Mouse (Mus musculus): ENCODE measurements around the gene Spag7. TPM values are rescaled to one million over a fixed set of nuclear protein-coding genes. Genes with fewer than 3 reads are reported as not detected.

Spag7 gene
- polyA plus RNA-seq, 1 experiment, result 52.4 TPM

DNA sequence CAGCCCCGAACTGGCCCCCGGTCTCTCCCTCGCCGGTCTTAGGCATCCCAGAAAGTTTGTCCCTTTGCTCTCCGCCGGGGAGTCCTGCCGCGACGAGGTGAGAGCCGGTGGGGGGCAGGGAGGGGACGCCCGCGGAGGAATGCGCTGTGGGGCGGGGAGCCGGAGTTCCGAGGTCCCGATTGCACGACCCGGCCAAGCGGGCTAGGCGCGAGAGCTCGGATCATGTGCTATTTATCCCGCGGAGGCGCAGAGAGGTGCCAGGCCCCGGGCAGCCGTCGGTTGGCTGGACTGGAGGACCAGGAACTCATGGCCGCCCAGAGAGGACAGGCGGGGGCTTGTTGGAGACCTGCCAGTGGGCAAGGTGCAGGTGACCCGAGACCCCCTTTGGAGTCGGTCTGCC lies 31.4 kb upstream of the Spag7 start:
- peaks cover 28% of the 10 kb centered on the region for H3K79me2 ChIP-seq (ENCODE audit: control insufficient read depth, insufficient read depth)
- H3K4me3 ChIP-seq, result peak overlapping the region; percentile 96
- TF ChIP-seq POLR2A (IDR thresholded peaks at IDR 0.05; ENCODE audit: insufficient read length, low read depth), result peak; percentile 41
- no peak for TF ChIP-seq E2F4 (IDR thresholded peaks at IDR 0.05; ENCODE audit: insufficient read depth)
- H3ac ChIP-seq (ENCODE audit: control insufficient read depth, insufficient read length), result peak overlapping the region; percentile 92
- peaks cover 21% of the 10 kb centered on the region for H3K36me3 ChIP-seq (ENCODE audit: control insufficient read depth, insufficient read depth)
- H3K27me3 ChIP-seq (ENCODE audit: control insufficient read depth, insufficient read depth, insufficient read length), result no peaks in the 10 kb centered on the region
- peak overlapping the region; percentile 96 for H3K4me2 ChIP-seq (ENCODE audit: low read depth)

DNA sequence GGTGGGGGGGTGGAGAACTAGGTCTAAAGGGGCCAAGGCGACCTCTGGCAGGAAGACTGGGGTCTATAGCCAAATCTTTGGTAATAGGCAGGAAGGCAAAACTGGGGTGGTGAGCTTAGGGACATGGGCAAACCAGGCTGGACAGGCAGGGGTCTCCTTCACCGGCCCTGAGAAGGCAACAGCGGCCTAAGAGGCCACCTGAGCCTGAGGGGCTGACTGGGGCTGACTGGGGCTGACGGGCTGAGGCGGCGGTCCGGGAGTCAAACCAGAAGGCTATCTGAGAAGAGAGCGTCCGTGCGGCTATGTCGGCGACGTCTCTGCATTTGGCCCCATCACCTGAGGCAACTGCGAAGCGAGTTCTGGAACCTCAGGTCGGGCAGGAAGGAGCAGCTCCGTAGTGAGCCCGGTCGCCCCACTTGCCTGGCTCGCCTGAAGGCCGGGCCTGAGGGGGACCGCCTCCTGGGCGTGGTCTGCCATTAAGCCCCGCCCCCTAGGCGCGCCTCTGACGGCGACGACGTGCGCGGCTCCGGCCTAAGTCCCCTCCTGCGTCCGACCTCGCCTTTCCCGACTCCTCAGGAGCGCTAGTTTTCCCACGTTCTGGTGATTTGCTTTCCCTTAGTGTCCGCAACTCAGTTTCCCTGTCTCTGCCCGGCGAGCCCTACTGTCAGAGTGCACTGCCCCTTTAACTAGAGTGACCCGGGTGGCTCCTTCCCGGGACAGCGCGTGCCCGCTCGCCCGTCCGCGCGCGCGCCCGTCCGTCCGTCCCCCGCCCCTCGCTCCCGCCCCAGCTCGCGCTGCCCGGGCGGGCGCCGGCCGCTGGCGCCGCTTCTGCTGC lies 30.7 kb upstream of the Spag7 start, which contains the start of the genes Inca1 and Kif1c:
Gene Inca1 (minus strand): TSS at position 434 of the 835 bp plus-strand sequence.
Gene Kif1c (plus strand): TSS at position 827 of the 835 bp plus-strand sequence.
- Histone ChIP-seq H3ac (ENCODE audit: control insufficient read depth, insufficient read length) (peak within 1 kb of the TSS; percentile 92), H3K36me3 (ENCODE audit: control insufficient read depth, insufficient read depth) (peaks cover 18% of the 10 kb centered on the region), H3K4me3 (peak within 1 kb of the TSS; percentile 96), H3K4me2 (ENCODE audit: low read depth) (peak within 1 kb of the TSS; percentile 96), H3K79me2 (ENCODE audit: control insufficient read depth, insufficient read depth) (peaks cover 28% of the 10 kb centered on the region), H3K27me3 (ENCODE audit: control insufficient read depth, insufficient read depth, insufficient read length) (no peaks in the 10 kb centered on the region)
- TF ChIP-seq REST (IDR thresholded peaks at IDR 0.05; ENCODE audit: insufficient read depth, insufficient read length), result no peak
- TF ChIP-seq TCF12 (IDR thresholded peaks at IDR 0.05; ENCODE audit: insufficient read depth, poor library complexity, severe bottlenecking), result no peak
- TF ChIP-seq POLR2AphosphoS2 (IDR thresholded peaks at IDR 0.05; ENCODE audit: insufficient read length, low read depth), result peak; percentile 98
- no peak for TF ChIP-seq MYOD1 (IDR thresholded peaks at IDR 0.05; ENCODE audit: control insufficient read depth in 1 of 3, insufficient read length in 2 of 3, low read depth in 2 of 3)
- no peak for TF ChIP-seq MAX (IDR thresholded peaks at IDR 0.05; ENCODE audit: low read depth)
- peak; percentile 86 for TF ChIP-seq POLR2A (IDR thresholded peaks at IDR 0.05; ENCODE audit: insufficient read length, low read depth)

DNA sequence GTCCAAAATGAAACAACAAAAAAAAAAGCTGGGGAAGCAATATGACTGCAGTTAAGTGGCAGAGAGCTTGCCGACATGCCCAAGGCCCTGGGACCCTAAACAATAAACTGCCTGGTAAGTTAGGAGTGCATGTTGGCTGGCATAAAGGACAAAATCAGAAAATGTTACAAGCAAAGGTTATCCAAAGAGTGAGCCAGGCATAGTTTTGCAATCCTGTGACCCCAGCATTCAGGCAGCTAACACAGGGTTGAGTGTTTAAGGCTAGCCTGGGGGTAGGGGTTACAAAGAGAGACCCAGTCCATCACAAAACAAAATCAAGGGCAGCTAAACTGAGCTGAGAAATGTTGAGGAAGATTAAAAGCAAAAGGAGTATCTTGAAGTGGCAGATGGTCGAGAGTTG lies 29.8 kb upstream of the Spag7 start:
- TF ChIP-seq REST (IDR thresholded peaks at IDR 0.05; ENCODE audit: insufficient read depth, insufficient read length) (no peak), MAX (IDR thresholded peaks at IDR 0.05; ENCODE audit: low read depth) (no peak), SRF (IDR thresholded peaks at IDR 0.05; ENCODE audit: control insufficient read depth, insufficient read length, low read depth) (no peak), POLR2AphosphoS2 (IDR thresholded peaks at IDR 0.05; ENCODE audit: insufficient read length, low read depth) (no peak), CEBPB (IDR thresholded peaks at IDR 0.05; ENCODE audit: insufficient read depth, poor library complexity, severe bottlenecking) (no peak), E2F4 (IDR thresholded peaks at IDR 0.05; ENCODE audit: insufficient read depth) (no peak), TCF12 (IDR thresholded peaks at IDR 0.05; ENCODE audit: insufficient read depth, poor library complexity, severe bottlenecking) (no peak), POLR2A (IDR thresholded peaks at IDR 0.05; ENCODE audit: insufficient read length, low read depth) (no peak), MYOG (IDR thresholded peaks at IDR 0.05; ENCODE audit: control insufficient read depth in 1 of 3, insufficient read depth in 1 of 3, insufficient read length in 2 of 3, low read depth in 2 of 3) (no peak), TCF3 (IDR thresholded peaks at IDR 0.05; ENCODE audit: insufficient read length, low read depth) (no peak), USF1 (IDR thresholded peaks at IDR 0.05; ENCODE audit: low read depth) (no peak), MYOD1 (IDR thresholded peaks at IDR 0.05; ENCODE audit: control insufficient read depth in 1 of 3, insufficient read length in 2 of 3, low read depth in 2 of 3) (no peak)
- no peak overlapping the region for H3K4me2 ChIP-seq (ENCODE audit: low read depth)
- peak overlapping the region; percentile 96 for H3K4me3 ChIP-seq
- H3K79me2 ChIP-seq (ENCODE audit: control insufficient read depth, insufficient read depth), result peaks cover 28% of the 10 kb centered on the region
- no peak overlapping the region for H3ac ChIP-seq (ENCODE audit: control insufficient read depth, insufficient read length)
- no peaks in the 10 kb centered on the region for H3K27me3 ChIP-seq (ENCODE audit: control insufficient read depth, insufficient read depth, insufficient read length)
- H3K36me3 ChIP-seq (ENCODE audit: control insufficient read depth, insufficient read depth), result peaks cover 10% of the 10 kb centered on the region

DNA sequence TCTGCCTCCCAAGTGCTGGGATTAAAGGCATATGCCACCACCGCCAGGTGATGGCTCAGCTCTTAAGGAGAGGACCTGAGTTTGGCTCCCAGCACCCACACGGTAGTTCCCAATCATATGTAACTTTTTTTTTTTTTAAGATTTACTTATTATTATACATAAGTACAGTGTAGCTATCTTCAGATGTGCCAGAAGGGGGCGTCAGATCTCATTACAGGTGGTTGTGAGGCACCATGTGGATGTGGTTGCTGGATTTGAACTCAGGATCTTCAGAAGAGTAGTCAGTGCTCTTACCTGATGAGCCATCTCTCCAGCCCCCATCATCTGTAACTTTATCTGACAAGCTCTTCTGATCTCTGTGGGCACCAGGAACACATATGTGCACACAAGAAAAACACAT lies 28.2 kb upstream of the Spag7 start:
- Histone ChIP-seq H3K27me3 (ENCODE audit: control insufficient read depth, insufficient read depth, insufficient read length) (no peaks in the 10 kb centered on the region), H3ac (ENCODE audit: control insufficient read depth, insufficient read length) (no peak overlapping the region), H3K79me2 (ENCODE audit: control insufficient read depth, insufficient read depth) (peaks cover 18% of the 10 kb centered on the region), H3K4me2 (ENCODE audit: low read depth) (no peak overlapping the region), H3K36me3 (ENCODE audit: control insufficient read depth, insufficient read depth) (no peaks in the 10 kb centered on the region), H3K4me3 (no peak overlapping the region)
- no peak for TF ChIP-seq E2F4 (IDR thresholded peaks at IDR 0.05; ENCODE audit: insufficient read depth)
- no peak for TF ChIP-seq REST (IDR thresholded peaks at IDR 0.05; ENCODE audit: insufficient read depth, insufficient read length)
- no peak for TF ChIP-seq TCF3 (IDR thresholded peaks at IDR 0.05; ENCODE audit: insufficient read length, low read depth)
- TF ChIP-seq POLR2AphosphoS2 (IDR thresholded peaks at IDR 0.05; ENCODE audit: insufficient read length, low read depth), result no peak
- TF ChIP-seq MYOG (IDR thresholded peaks at IDR 0.05; ENCODE audit: control insufficient read depth in 1 of 3, insufficient read depth in 1 of 3, insufficient read length in 2 of 3, low read depth in 2 of 3), result no peak
- TF ChIP-seq CEBPB (IDR thresholded peaks at IDR 0.05; ENCODE audit: insufficient read depth, poor library complexity, severe bottlenecking), result no peak
- TF ChIP-seq SRF (IDR thresholded peaks at IDR 0.05; ENCODE audit: control insufficient read depth, insufficient read length, low read depth), result no peak

DNA sequence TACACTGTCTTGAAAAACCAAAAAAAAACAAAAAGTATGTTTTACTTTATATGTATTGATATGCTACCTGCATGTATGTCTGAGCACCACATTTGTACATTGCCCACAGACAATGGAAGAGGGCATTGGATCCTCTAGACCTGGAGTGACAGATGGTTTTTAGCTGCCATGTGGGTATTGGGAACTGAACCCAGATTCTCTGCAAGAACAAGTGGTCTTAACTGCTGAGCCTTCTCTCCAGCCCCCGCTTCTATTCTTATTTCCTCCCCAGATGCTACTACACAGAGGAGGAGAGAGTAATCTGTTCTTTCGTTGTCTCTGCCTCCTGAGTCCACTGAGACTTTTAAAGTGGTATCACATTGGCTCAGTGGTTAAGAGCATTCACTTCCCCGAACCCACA lies 24.3 kb upstream of the Spag7 start:
- no peak overlapping the region for H3K4me2 ChIP-seq (ENCODE audit: low read depth)

More for the DNA sequence above, 24.3 kb upstream of the Spag7 start:
- Histone ChIP-seq H3K79me2 (ENCODE audit: control insufficient read depth, insufficient read depth) (no peaks in the 10 kb centered on the region), H3K36me3 (ENCODE audit: control insufficient read depth, insufficient read depth) (no peaks in the 10 kb centered on the region), H3ac (ENCODE audit: control insufficient read depth, insufficient read length) (no peak overlapping the region), H3K27me3 (ENCODE audit: control insufficient read depth, insufficient read depth, insufficient read length) (no peaks in the 10 kb centered on the region), H3K4me3 (no peak overlapping the region)
- no peak for TF ChIP-seq SRF (IDR thresholded peaks at IDR 0.05; ENCODE audit: control insufficient read depth, insufficient read length, low read depth)
- TF ChIP-seq TCF12 (IDR thresholded peaks at IDR 0.05; ENCODE audit: insufficient read depth, poor library complexity, severe bottlenecking), result no peak
- no peak for TF ChIP-seq POLR2A (IDR thresholded peaks at IDR 0.05; ENCODE audit: insufficient read length, low read depth)
- TF ChIP-seq POLR2AphosphoS2 (IDR thresholded peaks at IDR 0.05; ENCODE audit: insufficient read length, low read depth), result no peak
- TF ChIP-seq MYOG (IDR thresholded peaks at IDR 0.05; ENCODE audit: control insufficient read depth in 1 of 3, insufficient read depth in 1 of 3, insufficient read length in 2 of 3, low read depth in 2 of 3), result no peak
- no peak for TF ChIP-seq USF1 (IDR thresholded peaks at IDR 0.05; ENCODE audit: low read depth)

Data from myocyte (in vitro differentiated cells).